In the genomic region with DNA sequence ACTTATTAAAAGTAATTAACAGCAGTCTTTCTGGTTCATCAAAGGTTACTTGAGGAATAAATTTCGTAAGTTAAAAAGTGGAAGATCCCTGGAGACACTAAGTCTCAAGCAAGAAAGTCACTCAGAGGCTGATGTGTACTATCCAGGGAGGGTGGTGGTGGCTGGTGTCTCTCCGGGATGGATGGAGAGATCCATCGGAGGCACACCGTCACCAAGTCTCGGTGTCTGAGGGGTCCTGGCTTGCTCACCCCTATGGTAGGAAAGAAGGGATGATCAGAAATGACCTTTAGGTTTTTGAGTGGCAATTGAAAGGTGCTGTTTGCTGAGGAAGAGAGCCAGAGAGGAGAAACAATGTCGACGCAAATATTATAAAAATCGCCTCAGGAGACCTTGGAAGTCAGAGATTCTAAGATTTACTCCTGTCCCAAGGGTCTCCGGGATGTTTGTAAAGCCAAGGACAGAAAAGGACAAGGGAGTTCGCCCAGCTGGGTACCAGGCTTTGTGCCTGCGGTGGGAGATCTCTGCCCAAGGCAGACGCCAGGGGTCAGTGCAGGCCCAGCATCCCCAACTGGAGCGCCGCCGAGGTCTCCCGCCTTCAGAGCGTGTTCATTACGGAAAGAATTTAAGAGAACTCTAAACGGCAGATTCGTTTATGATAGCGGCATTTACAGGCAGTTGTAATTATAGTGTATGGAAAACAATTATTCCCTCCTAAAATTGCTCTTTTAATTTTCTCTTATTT, we compare ENCODE assay signal across 8 mouse cellular contexts.
DNase-seq lines count a peak whose midpoint lies in the region; ATAC-seq lines count a peak whose summit lies in the region.

No protein-coding gene starts in this region.

- H3K36me3 ChIP-seq in forebrain, embryonic 10.5 days (replicated peaks) = no peaks in the 10 kb centered on the region
- H3K36me3 ChIP-seq in heart, embryonic 14.5 days (ENCODE audit: control insufficient read depth, insufficient read depth, low read length) = no peaks in the 10 kb centered on the region
- no peaks in the 10 kb centered on the region for H3K36me3 ChIP-seq in liver, embryonic 12.5 days
- H3K36me3 ChIP-seq in splenic B cell, adult 2 months (ENCODE audit: control insufficient read depth, insufficient read depth, low read length, poor library complexity, severe bottlenecking) = no peaks in the 10 kb centered on the region

- no peaks in the 10 kb centered on the region for H3K9me3 ChIP-seq in forebrain, embryonic 10.5 days
- H3K9me3 ChIP-seq in heart, embryonic 14.5 days (ENCODE audit: control insufficient read depth, low read length) = no peaks in the 10 kb centered on the region
- no peaks in the 10 kb centered on the region for H3K9me3 ChIP-seq in liver, embryonic 12.5 days (replicated peaks)

- H3K4me2 ChIP-seq in heart, embryonic 14.5 days (ENCODE audit: low read length) = peak overlapping the region; percentile 78
- peak overlapping the region; percentile 80 for H3K4me2 ChIP-seq in liver, embryonic 12.5 days

- DNase-seq in CD4-positive helper T cell, adult 2 months (ENCODE audit: low read depth, low spot score) = peak; percentile 29
- DNase-seq in c-Kit-positive CD71-positive TER-119-negative erythroid progenitor cells, embryonic 14.5 days (ENCODE audit: low read depth) = peak; percentile 56
- peak; percentile 81 for DNase-seq in forebrain, embryonic 10.5 days (ENCODE audit: extremely low spot score, low spot score)
- peak; percentile 88 for DNase-seq in kidney, postnatal 10 days
- DNase-seq in naive thymus-derived CD4-positive, alpha-beta T cell, adult 2 months (ENCODE audit: low read depth) = peak; percentile 31
- peak; percentile 78 for DNase-seq in splenic B cell, adult 2 months (ENCODE audit: low read depth, low spot score)

- H3K4me3 ChIP-seq in forebrain, embryonic 10.5 days = peak overlapping the region; percentile 57
- H3K4me3 ChIP-seq in heart, embryonic 14.5 days (ENCODE audit: control insufficient read depth in 1 of 2, insufficient read depth in 1 of 2, low read depth in 1 of 2, low read length in 2 of 2) = peak overlapping the region; percentile 42 to 47; a peak in 3 of 4 replicates
- H3K4me3 ChIP-seq in liver, embryonic 12.5 days = peak overlapping the region; percentile 55

- peak overlapping the region; percentile 78 for H3K27ac ChIP-seq in forebrain, embryonic 10.5 days
- H3K27ac ChIP-seq in heart, embryonic 14.5 days (replicated peaks in 1 of 2; ENCODE audit: control insufficient read depth in 1 of 2, insufficient read depth in 1 of 2, low read depth in 2 of 2, low read length in 2 of 2) = no peak overlapping the region
- no peak overlapping the region for H3K27ac ChIP-seq in liver, embryonic 12.5 days

- peaks cover 16% of the 10 kb centered on the region for H3K4me1 ChIP-seq in forebrain, embryonic 10.5 days
- no peaks in the 10 kb centered on the region for H3K4me1 ChIP-seq in heart, embryonic 14.5 days (ENCODE audit: control insufficient read depth in 2 of 2, insufficient read depth in 2 of 2, low read length in 2 of 2)
- H3K4me1 ChIP-seq in liver, embryonic 12.5 days = peaks cover 10% of the 10 kb centered on the region

- peak overlapping the region; percentile 61 for H3K9ac ChIP-seq in heart, embryonic 14.5 days (ENCODE audit: low read length)
- H3K9ac ChIP-seq in liver, embryonic 12.5 days = peak overlapping the region; percentile 46

- 13% methylated on average over 21 of the region's 21 CpGs for WGBS in forebrain, embryonic 10.5 days
- 11% methylated on average over 21 of the region's 21 CpGs for WGBS in heart, embryonic 14.5 days
- 10% methylated on average over 21 of the region's 21 CpGs for WGBS in liver, embryonic 12.5 days (ENCODE audit: insufficient replicate concordance)

- peaks cover 16% of the 10 kb centered on the region for H3K27me3 ChIP-seq in forebrain, embryonic 10.5 days (ENCODE audit: poor library complexity, severe bottlenecking)
- peaks cover 4% of the 10 kb centered on the region; the same call in 1 of the 2 replicates for H3K27me3 ChIP-seq in heart, embryonic 14.5 days (ENCODE audit: control insufficient read depth, insufficient read depth, low read length)
- H3K27me3 ChIP-seq in liver, embryonic 12.5 days (replicated peaks) = peaks cover 29% of the 10 kb centered on the region
- no peaks in the 10 kb centered on the region for H3K27me3 ChIP-seq in splenic B cell, adult 2 months (ENCODE audit: control insufficient read depth, insufficient read depth, low read length, poor library complexity, severe bottlenecking)

- no peak for ATAC-seq in heart, embryonic 14.5 days (ENCODE audit: insufficient number of reproducible peaks, insufficient read depth, low FRiP score, low read depth)
- peak; percentile 88 for ATAC-seq in liver, embryonic 12.5 days

Comparison
In these comparisons a context has a peak if more than half of its experiments do, and no peak if none do; other contexts are left out.
1. DNase-seq: peak in every context shown above with its lines; median percentile 88 in kidney, postnatal 10 days; 81 in forebrain, embryonic 10.5 days; 78 in splenic B cell, adult 2 months; 56 in c-Kit-positive CD71-positive TER-119-negative erythroid progenitor cells, embryonic 14.5 days; 31 in naive thymus-derived CD4-positive, alpha-beta T cell, adult 2 months; 29 in CD4-positive helper T cell, adult 2 months.